In the genomic region with DNA sequence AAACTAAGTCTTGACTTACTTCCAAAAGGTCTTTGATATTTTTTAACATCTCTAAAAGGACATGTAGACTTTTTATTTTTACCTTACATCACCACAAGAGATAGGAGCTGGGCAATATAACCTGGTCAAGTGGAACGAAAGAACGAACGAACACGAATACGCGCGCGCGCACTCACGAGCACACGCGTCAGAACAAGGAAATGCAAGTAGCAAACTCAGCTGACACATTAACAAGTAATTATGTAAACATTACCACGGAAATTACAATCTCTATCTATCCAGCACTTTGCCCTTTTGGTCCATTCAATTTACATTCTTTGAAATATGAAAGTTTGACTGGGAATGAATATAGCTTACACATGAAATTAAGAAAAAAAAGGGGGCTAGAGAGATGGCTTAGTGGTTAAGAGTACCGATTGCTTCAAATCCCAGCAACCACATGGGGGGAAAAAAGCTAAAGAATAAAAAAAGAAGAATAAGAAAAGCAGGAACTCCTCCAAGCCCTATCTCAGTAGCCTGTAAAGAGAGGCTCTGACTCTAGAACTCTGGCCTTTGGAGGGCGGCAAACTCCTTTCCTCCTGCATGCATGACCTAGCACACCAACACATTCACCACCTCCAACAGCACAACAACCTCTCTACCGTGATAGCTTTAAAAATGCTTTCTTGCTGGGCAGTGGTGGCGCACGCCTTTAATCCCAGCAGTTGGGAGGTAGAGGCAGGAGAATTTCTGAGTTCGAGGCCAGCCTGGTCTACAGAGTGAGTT, we compare ENCODE assay signal across 13 mouse cellular contexts. TPM values are rescaled to one million over a fixed set of nuclear protein-coding genes. Genes with fewer than 3 reads are reported as not detected.
DNase-seq lines count a peak whose midpoint lies in the region; ATAC-seq and TF ChIP-seq lines count a peak whose summit lies in the region.
"Had no signal": no experiment of that assay in that cellular context is flagged by ENCODE, and none has a peak within 500 bp of the region (broad histone marks: within the 10 kb centered on the region; RNA-seq: fewer than 3 reads in every experiment).

No protein-coding gene starts in this region.

- TF ChIP-seq CTCF in CH12.LX (conservative IDR thresholded peaks at IDR 0.05 in 1 of 2, IDR thresholded peaks at IDR 0.05 in 1 of 2; ENCODE audit: low read depth in 2 of 2, low read length in 2 of 2) = 0 out of 4 replicates have a peak, but pooled peaks of 1 of the 2 experiments have one; percentile 11
- peak; percentile 63 for TF ChIP-seq CTCF in intestine, postnatal 0 days (IDR thresholded peaks at IDR 0.05; ENCODE audit: low read depth)
- TF ChIP-seq CTCF in small intestine, adult 2 months (IDR thresholded peaks at IDR 0.05; ENCODE audit: extremely low read depth, insufficient read length, insufficient replicate concordance, low read depth, low read length) = peak; percentile 38; the same call in 1 of the 2 replicates

- peaks cover 95% of the 10 kb centered on the region for H3K79me2 ChIP-seq in CH12.LX (replicated peaks; ENCODE audit: control insufficient read depth, extremely low read depth, insufficient read depth, poor library complexity, severe bottlenecking)

- TF ChIP-seq RAD21 in CH12.LX (IDR thresholded peaks at IDR 0.05; ENCODE audit: low read depth, low read length) = peak; percentile 10

- H3K9me3 ChIP-seq in kidney, embryonic 15.5 days (replicated peaks) = no peaks in the 10 kb centered on the region
- H3K9me3 ChIP-seq in CH12.LX (replicated peaks; ENCODE audit: low read length) = no peaks in the 10 kb centered on the region
- H3K9me3 ChIP-seq in intestine, postnatal 0 days (ENCODE audit: control insufficient read depth) = no peaks in the 10 kb centered on the region
- no peaks in the 10 kb centered on the region for H3K9me3 ChIP-seq in limb, embryonic 10.5 days (replicated peaks)
- H3K9me3 ChIP-seq: hindbrain, embryonic 12.5 days had no signal

- H3K4me3 ChIP-seq in kidney, embryonic 15.5 days (replicated peaks) = no peak overlapping the region
- no peak overlapping the region for H3K4me3 ChIP-seq in CH12.LX (replicated peaks in 1 of 3; ENCODE audit: low read depth in 2 of 3, low read length in 2 of 3, poor library complexity in 1 of 3)
- H3K4me3 ChIP-seq in intestine, postnatal 0 days (ENCODE audit: low read depth, low read length) = no peak overlapping the region
- no peak overlapping the region for H3K4me3 ChIP-seq in small intestine, adult 2 months (ENCODE audit: low read depth, low read length)
- no peak overlapping the region for H3K4me3 ChIP-seq in limb, embryonic 10.5 days
- H3K4me3 ChIP-seq: hindbrain, embryonic 12.5 days; layer of hippocampus, adult 2 months had no signal

- WGBS in kidney, embryonic 15.5 days = 76% methylated on average over 19 of the region's 19 CpGs
- WGBS in intestine, postnatal 0 days = 39% methylated on average over 19 of the region's 19 CpGs
- 25% methylated on average over 19 of the region's 19 CpGs for WGBS in small intestine, adult 2 months
- 93% methylated on average over 19 of the region's 19 CpGs for WGBS in limb, embryonic 10.5 days

- no peak for TF ChIP-seq EP300 in CH12.LX (IDR thresholded peaks at IDR 0.05; ENCODE audit: low read length)

- TF ChIP-seq POLR2A in CH12.LX (IDR thresholded peaks at IDR 0.05; ENCODE audit: low read depth, low read length) = no peak
- TF ChIP-seq POLR2A in small intestine, adult 2 months (IDR thresholded peaks at IDR 0.05; ENCODE audit: low read depth, low read length) = no peak

- H3K27ac ChIP-seq in kidney, embryonic 15.5 days = no peak overlapping the region
- H3K27ac ChIP-seq in CH12.LX (ENCODE audit: insufficient read depth, low read depth) = no peak overlapping the region
- H3K27ac ChIP-seq in intestine, postnatal 0 days (ENCODE audit: low read depth, low read length) = peak overlapping the region; percentile 70
- peak overlapping the region; percentile 78 for H3K27ac ChIP-seq in small intestine, adult 2 months (ENCODE audit: insufficient read depth, low read depth, low read length)
- H3K27ac ChIP-seq in limb, embryonic 10.5 days = no peak overlapping the region
- H3K27ac ChIP-seq: hindbrain, embryonic 12.5 days; layer of hippocampus, adult 2 months had no signal

- no peak overlapping the region for H3K4me2 ChIP-seq in kidney, embryonic 15.5 days
- H3K4me2 ChIP-seq in CH12.LX (ENCODE audit: insufficient read depth, low read depth, poor library complexity, severe bottlenecking) = no peak overlapping the region
- peak overlapping the region; percentile 45 for H3K4me2 ChIP-seq in intestine, postnatal 0 days (replicated peaks; ENCODE audit: low read depth)
- H3K4me2 ChIP-seq: hindbrain, embryonic 12.5 days had no signal

- peaks cover 53% of the 10 kb centered on the region for H3K4me1 ChIP-seq in kidney, embryonic 15.5 days
- peaks cover 3 to 76% of the 10 kb centered on the region in 2 experiments; a peak in 3 of 4 replicates for H3K4me1 ChIP-seq in CH12.LX (ENCODE audit: control insufficient read depth in 1 of 2, insufficient read depth in 2 of 2)
- H3K4me1 ChIP-seq in intestine, postnatal 0 days (replicated peaks; ENCODE audit: control insufficient read depth, insufficient read depth, low read length) = peaks cover 42% of the 10 kb centered on the region
- peaks cover 36% of the 10 kb centered on the region for H3K4me1 ChIP-seq in small intestine, adult 2 months (ENCODE audit: control insufficient read depth, insufficient read depth, insufficient read length, low read length)
- peaks cover 14% of the 10 kb centered on the region for H3K4me1 ChIP-seq in limb, embryonic 10.5 days

- H3K9ac ChIP-seq in kidney, embryonic 15.5 days = no peak overlapping the region
- no peak overlapping the region for H3K9ac ChIP-seq in CH12.LX (ENCODE audit: insufficient read depth, low read depth)
- H3K9ac ChIP-seq in intestine, postnatal 0 days (ENCODE audit: low read depth, low read length) = no peak overlapping the region
- H3K9ac ChIP-seq: hindbrain, embryonic 12.5 days had no signal

- in situ Hi-C loops in CH12.LX (cut with MboI; ENCODE audit: low pct_ligation_motif_present, low pct_unique_long_range_greater_than_20kb, low sequenced_read_pairs) = no loop called here

- H3K36me3 ChIP-seq in kidney, embryonic 15.5 days = no peaks in the 10 kb centered on the region
- H3K36me3 ChIP-seq in CH12.LX (replicated peaks in 1 of 2; ENCODE audit: control insufficient read depth in 1 of 2, insufficient read depth in 1 of 2, low read length in 1 of 2) = peaks cover 0 to 43% of the 10 kb centered on the region in 2 experiments
- H3K36me3 ChIP-seq in intestine, postnatal 0 days (ENCODE audit: control insufficient read depth, insufficient read depth) = no peaks in the 10 kb centered on the region
- no peaks in the 10 kb centered on the region for H3K36me3 ChIP-seq in small intestine, adult 2 months (ENCODE audit: control insufficient read depth, insufficient read depth, low read length)
- 0 out of 2 replicates have a peak, but pooled peaks cover 4% of the 10 kb centered on the region for H3K36me3 ChIP-seq in limb, embryonic 10.5 days
- H3K36me3 ChIP-seq: hindbrain, embryonic 12.5 days had no signal

- dilution Hi-C loops in CH12.LX (cut with MboI; ENCODE audit: extremely low pct_ligation_motif_present, extremely low pct_unique_long_range_greater_than_20kb, low sequenced_read_pairs) = no loop called here

- peak; percentile 56 for DNase-seq in kidney, adult 11 months
- no peak for DNase-seq in CH12.LX (ENCODE audit: extremely low read depth)
- DNase-seq in limb, embryonic 10.5 days (ENCODE audit: low spot score) = no peak
- DNase-seq in adipocyte (ENCODE audit: low spot score) = no peak
- no peak for DNase-seq in cerebellum, postnatal 36 days
- DNase-seq: adrenal gland, postnatal 10 days; heart, adult 18-20 months; right cerebral cortex, postnatal 14 days had no signal

- no peak for ATAC-seq in kidney, embryonic 15.5 days (replicated peaks; ENCODE audit: low FRiP score)
- peak; percentile 82 for ATAC-seq in intestine, postnatal 0 days

- H3K27me3 ChIP-seq in kidney, embryonic 15.5 days = no peaks in the 10 kb centered on the region
- no peaks in the 10 kb centered on the region for H3K27me3 ChIP-seq in CH12.LX (replicated peaks)
- no peaks in the 10 kb centered on the region for H3K27me3 ChIP-seq in intestine, postnatal 0 days (replicated peaks; ENCODE audit: control insufficient read depth, insufficient read depth, low read length)
- no peaks in the 10 kb centered on the region for H3K27me3 ChIP-seq in small intestine, adult 2 months (ENCODE audit: control insufficient read depth, insufficient read depth, low read length)
- H3K27me3 ChIP-seq in limb, embryonic 10.5 days (ENCODE audit: low read depth, poor library complexity, severe bottlenecking) = no peaks in the 10 kb centered on the region
- H3K27me3 ChIP-seq: hindbrain, embryonic 12.5 days had no signal

TF ChIP-seq in CH12.LX, 34 proteins besides CTCF, POLR2A, EP300 and RAD21:
- no peak for TF ChIP-seq CHD1 (IDR thresholded peaks at IDR 0.05; ENCODE audit: low read depth, low read length)
- no peak for TF ChIP-seq PAX5 (IDR thresholded peaks at IDR 0.05; ENCODE audit: low read length)
- TF ChIP-seq UBTF (IDR thresholded peaks at IDR 0.05; ENCODE audit: low read depth, low read length) = no peak
- no peak for TF ChIP-seq ELF1 (IDR thresholded peaks at IDR 0.05; ENCODE audit: low read depth, low read length)
- TF ChIP-seq ETS1 (conservative IDR thresholded peaks at IDR 0.05; ENCODE audit: low read depth, low read length) = no peak

RNA-seq across cellular contexts. Expression of a gene that starts 58.7 kb away (rescaled TPM):
- polyA plus RNA-seq in kidney, embryonic 15.5 days (2015; fragmentation: Nextera tagmentation; extraction: Ambion mirVana) = 33.5 and 38.0 TPM in 2 replicates
- total RNA-seq in CH12.LX (2012; rRNA removed) = 51.1 and 60.7 TPM in 2 replicates
- total RNA-seq in CH12.LX (2014; rRNA removed) = 37.4 and 37.7 TPM in 2 replicates
- 74.1 and 74.9 TPM in 2 replicates for polyA plus RNA-seq in CH12.LX (2012; ENCODE audit: insufficient read length, low read depth)
- 41.2 and 47.9 TPM in 2 replicates for polyA plus RNA-seq in intestine, postnatal 0 days (2015; fragmentation: Nextera tagmentation; extraction: Ambion mirVana)
- 23.9 and 79.9 TPM in 2 replicates for polyA plus RNA-seq in small intestine, adult 2 months (2012; rRNA removed)
- 54.8 and 63.9 TPM in 2 replicates for polyA plus RNA-seq in limb, embryonic 10.5 days (2016; fragmentation: Nextera tagmentation; extraction: Ambion mirVana)

Comparison
In these comparisons a context has a peak if more than half of its experiments do, and no peak if none do; other contexts are left out.
1. H3K27ac ChIP-seq: peak in intestine, postnatal 0 days (single experiment) and small intestine, adult 2 months (single experiment); none in kidney, embryonic 15.5 days (single experiment), CH12.LX (single experiment) and limb, embryonic 10.5 days (single experiment).